Mouse (Mus musculus): ENCODE measurements around the gene Cilp2.

Gene Cilp2

DNA sequence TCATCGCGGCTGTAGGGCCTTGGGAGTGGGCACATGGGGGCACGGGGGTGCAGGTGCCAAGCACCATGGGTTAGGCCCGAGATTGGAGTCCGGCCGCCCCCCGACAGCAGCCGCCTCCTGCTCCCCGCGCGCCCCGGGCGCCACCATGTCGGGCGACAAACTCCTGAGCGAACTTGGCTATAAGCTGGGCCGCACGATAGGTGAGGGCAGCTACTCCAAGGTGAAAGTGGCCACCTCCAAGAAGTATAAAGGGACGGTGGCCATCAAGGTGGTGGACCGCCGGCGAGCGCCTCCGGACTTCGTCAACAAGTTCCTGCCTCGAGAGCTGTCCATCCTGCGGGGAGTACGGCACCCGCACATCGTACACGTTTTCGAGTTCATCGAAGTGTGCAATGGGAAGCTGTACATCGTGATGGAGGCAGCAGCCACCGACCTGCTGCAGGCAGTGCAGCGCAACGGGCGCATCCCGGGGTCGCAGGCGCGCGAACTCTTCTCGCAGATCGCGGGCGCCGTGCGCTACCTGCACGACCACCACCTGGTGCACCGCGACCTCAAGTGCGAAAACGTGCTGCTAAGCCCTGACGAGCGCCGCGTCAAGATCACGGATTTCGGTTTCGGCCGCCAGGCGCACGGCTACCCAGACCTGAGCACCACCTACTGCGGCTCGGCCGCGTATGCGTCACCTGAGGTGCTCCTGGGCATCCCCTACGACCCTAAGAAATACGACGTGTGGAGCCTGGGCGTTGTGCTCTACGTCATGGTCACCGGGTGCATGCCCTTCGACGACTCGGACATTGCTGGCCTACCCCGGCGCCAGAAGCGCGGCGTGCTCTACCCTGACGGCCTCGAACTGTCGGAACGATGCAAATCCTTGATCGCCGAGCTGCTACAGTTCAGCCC is 14.9 kb upstream of the Cilp2 start, which contains the start of the genes Tssk6, Ndufa13 and Yjefn3:
Gene Tssk6, plus strand, starts transcription at position 22 of the 900 bp plus-strand sequence.
Gene Ndufa13, minus strand, starts transcription at position 396 of the 900 bp plus-strand sequence.
Gene Yjefn3, minus strand, starts transcription at position 550 of the 900 bp plus-strand sequence.
- in situ Hi-C loops (cut with MboI, MseI): loop anchor here (5.0 kb wide), 1 partner anchor 95 kb away; the partner anchor contains the start of gene Gatad2a

DNA sequence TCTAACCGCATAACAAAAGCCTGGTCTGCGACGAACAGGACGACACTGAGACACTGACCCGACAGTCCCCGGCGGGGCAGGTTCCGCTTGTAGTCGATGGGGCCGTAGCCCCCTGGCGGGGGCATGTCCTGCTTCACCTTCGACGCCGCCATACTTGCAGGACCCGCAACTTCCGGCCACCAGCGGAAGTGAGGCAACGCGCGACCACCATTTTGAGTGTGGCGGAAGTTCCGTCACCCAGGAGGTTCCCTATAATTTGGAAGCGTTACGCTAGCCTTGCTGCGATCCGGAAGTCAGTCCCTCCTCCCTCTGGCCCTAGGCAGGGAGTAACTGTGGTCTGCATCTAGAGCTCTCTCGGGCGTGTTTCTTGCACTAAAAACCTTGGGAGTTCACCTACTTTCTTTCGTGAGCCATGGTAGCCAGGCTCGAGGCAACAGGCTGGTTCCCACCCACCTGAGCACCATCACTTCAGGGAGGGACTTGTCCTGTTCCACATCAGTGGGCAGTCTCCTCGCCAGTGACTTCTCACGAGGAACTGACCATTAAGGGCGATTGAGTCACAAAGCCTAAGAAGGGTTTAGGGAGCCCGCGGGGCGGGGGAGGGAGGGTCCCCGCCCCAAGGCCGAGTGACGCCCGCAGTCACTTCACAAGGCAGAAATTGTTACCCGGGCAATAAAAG is 14.1 kb upstream of the Cilp2 start:
- in situ Hi-C loops (cut with MboI, MseI): loop anchor here (5.0 kb wide), 1 partner anchor 96 kb away; the partner anchor contains the start of gene Gatad2a

DNA sequence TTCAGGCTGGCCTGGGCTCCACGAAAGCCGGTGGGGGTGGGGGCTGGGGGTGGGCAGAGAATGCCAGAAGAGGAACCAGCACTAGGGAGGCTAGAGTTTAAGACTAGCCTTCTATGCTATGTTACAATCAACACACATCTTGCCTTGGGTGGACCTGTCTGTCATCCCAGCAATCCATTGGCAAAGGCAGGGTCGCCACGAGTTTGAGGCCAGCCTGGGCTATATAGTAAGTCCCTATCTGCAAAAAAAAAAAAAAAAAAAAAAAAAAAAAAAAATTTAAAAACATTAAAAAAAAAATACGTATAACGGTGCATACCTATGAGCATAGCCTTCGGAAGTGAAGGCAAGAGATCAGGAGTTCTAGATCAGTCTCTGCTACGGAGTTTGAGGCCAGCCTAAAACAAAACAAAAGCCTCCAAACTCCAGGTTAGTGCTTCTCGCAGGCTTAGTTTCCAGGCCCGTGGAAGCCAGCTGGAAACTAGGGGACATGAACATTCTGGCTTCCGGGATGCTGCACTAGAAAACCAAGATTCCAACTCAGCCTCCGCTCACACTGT is 13.5 kb upstream of the Cilp2 start:
- in situ Hi-C loops (cut with MboI, MseI): loop anchor here (5.0 kb wide), 1 partner anchor 96 kb away; the partner anchor contains the start of gene Gatad2a

DNA sequence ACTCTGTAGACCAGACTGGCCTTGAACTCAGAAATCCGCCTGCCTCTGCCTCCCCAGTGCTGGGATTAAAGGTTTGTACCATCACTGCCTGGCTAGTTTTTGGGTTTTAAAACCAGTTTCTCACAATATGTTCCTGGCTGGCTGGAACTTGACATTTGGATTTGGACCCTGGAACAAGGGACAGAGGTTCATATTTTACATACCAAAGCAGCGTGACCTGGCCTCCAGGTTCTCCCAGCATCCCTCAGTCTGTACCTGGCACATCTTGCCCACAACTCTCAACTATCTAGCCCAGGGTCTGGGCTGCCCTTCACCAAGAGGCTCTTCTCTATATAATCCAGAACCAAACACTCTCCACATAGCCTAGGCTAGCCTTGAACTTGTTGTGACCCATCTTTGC is 12.4 kb upstream of the Cilp2 start:
- in situ Hi-C loops (cut with MboI, MseI): loop anchor here (5.0 kb wide), 1 partner anchor 97 kb away; the partner anchor contains the start of gene Gatad2a

DNA sequence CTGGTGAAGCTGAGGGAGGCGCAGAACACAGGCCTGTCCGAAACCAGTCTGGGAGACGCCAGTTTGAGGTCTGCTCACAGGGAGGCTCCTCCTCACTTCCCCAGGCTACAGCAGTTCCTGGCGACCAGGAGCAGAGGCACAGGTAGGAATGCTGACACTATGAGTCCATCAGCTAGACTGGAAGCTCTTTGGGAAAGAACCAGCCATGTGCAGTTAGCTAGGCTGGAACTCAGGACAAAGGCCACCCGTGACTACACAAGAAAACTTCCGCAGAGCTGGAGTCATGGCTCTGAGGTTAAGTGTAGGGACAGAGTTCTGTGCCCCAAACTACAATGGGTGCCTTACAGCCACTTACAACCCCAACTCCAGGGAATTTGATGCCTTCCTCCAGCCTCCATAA is 10.4 kb upstream of the Cilp2 start:
- in situ Hi-C loops (cut with MboI, MseI): no loop called here

DNA sequence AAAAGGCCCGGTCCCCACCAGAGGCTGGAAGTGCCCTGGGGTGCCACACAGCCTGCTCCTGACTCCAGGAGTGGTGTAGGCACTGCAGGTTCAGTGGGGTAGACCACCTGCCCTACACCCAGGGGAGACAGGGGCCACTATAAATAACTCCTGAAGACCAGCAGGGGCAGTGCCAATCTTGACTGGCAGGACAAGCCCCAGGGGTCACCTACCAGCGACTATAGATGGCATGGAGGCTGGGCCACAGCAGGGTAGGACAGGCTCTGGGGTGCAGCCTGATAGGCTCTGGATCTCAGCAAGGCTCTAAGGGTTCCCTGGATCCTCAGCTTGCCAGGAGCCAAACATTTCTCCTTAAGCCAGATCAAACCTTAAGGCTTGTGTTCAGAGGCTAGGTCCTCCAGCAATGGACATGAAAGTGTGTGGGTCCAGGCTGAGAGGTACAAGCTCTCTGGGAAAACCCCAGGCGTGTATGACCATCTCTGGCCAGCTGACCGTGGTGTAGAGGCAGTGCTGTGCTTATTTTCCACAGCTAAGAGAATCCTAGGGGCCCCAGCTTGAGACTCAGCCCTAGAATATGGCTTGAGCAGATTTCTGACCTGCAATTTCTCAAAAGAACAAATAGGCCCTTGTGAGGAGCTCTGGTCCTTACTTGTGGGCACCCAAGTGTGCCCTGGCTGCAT is 8.4 kb upstream of the Cilp2 start:
- in situ Hi-C loops (cut with MboI, MseI): no loop called here

DNA sequence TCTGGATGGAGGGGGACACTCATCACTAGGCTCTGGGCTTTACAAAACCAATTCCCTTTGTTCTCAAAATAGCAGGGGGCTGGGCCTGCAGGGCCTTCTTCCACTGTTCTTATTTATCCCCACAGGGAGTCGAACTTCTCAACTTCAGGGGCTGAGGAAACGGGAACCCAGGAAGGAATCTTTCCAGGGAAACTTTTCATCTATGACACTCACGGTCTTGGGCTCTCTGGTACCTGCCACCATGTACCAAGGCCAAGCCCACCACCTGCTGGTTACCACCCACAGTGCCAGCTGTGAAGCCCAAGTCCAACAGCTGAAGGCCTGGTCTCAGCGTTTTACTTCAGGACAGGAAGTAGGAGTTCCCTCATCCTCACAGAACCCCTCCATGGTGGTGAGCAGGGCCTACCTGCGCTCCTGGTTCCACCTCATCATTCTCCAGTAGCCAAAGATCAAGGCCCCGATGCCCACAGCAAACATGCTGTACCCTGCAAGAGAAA is 7.4 kb upstream of the Cilp2 start:
- in situ Hi-C loops (cut with MboI, MseI): no loop called here

DNA sequence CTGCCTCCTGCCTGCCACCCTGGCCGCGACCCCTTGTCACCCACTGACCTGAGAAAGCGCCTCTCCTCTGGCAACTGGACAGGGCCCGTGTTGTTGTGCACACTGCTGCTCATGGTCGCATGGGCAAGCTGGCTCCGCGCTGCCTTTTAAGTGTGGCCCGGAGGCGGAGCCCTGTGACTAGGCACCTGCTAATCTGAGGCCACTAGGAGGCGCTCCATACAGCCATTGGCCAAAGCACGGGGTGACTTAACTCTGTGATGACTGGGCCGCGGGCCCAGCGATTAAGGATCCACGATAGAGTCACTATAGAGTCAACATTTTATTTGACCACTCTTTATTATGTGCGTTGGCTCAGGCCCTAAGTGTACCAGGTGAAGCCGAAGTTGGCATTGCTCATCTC is 6.4 kb upstream of the Cilp2 start:
- in situ Hi-C loops (cut with MboI, MseI): no loop called here

DNA sequence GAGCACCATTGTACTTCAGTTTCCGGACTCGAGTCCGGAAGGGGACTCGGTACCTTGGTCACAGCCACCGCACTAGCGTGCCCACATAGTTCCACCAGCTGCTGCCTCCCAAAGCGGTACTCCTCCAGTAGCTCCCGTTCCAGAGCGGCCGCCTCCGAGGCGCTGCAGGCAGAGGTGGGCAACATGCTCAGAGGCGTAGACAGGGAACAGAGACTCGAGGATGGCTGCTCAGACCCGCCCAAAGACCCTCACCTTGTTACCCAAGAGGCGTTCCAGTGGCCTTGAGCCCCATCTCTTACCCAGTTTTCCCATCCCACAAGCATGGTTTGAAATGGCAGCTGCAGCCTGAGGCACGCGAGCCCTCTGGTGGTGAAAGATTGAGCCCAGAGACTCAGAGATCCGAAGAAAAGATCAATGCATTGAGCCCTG is 3.3 kb upstream of the Cilp2 start:
- in situ Hi-C loops (cut with MboI, MseI): no loop called here

DNA sequence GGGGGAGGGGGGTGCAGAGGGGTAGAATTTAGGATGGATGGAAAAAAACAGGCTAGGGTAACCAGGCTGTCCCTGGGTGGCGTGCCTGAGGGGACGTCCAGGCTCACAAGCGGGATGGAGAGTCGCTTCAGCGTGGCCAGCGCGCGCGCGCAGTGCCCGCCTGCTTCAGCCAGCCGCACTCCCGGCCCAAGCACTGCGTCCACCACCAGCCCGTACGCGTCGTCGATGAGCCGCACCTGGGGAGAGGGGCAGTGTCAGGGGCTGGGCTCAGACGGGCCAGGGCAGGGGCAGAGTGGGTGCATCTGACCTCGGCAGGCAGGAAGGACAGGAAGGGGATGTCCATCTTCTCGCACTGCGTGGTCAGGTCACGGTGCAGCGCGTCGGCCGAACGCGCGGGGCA is 1.4 kb upstream of the Cilp2 start:
- in situ Hi-C loops (cut with MboI, MseI): no loop called here

DNA sequence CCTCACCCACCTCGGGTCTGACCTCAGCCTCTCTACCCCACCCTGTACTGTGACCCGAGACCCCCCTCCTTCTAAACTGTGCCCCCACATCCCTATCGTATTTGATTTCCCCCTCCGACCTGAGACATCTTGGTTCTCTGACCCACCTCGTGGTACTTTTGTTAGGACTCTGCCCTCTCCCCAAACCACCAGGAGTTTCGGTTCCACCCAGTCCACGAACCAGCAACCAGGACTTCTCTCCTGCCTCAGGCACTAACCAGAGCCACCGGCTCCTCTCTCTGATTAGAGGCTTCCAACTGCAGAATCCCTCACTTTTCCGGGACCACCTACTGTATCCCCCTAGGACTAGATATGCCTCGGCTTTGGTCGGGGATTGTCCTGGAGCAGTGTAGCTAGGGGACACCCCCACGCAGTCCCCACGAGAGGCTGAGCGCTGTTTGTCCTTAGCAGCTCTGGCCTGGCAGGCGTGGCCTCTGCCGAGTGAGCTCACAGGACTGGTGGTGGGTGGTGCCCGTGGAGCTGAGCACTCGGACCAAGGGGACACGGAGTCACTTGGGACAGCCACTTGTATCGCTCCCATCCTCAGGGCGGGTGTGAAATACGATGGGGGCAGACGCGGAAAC is 868 bp upstream of the Cilp2 start:
- in situ Hi-C loops (cut with MboI, MseI): no loop called here

DNA sequence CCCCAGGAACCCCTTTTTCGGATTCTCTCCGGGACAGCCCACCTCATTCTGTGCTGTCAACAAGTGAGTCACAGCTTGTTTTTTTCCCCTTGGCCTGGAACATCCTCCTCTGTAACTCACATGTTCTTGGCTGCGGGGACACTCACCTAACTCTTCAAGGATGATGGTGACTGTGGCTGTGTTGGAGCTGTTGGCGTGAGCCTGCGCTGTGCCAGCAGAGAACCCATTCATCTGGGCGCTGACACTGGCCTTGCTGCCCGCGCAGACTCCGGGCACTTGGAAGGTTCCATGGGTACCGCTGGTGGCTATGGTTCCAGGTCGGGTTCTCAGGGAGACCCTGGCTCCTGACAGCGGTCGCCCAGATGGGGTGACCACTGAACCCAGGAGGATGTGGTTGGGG is 3.3 kb downstream of the Cilp2 start:
- in situ Hi-C loops (cut with MboI, MseI): no loop called here

DNA sequence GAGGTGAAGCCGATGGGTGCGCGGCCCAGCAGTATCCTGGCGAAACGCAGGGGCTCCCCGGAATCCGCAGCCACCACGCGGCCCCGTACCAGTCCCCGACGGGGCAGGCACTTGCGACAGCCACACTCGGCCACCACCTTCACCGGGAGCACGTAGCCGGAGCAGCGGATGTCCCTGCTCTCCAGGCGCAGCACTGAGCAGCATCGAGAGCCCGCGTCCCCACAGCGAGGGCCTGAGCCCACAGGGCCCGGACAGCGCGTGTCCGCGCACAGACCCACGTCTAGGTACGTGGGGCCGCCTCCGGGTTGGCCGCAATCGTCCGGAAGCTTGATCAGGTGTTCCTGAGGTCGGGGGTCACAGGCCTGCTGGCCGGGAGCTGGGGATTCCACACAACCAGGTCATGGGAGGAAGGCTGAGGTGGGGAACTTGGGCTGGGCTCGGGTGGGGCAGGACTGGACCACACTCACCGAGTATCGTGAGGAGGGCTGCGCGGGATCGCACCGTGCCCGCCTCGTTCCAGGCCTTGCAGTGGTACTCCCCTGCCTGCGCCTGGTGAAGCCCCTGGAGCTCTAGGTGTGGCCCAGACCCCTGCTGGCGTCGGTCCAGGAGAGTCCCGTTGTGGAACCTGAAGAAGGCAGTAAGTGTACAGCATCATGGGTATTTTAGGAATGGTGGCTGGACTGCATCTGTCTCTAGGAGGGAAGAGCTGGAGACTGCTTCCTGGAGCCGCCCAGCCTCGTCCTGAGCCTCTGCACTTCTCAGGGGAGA is 4.5 kb downstream of the Cilp2 start:
- in situ Hi-C loops (cut with MboI, MseI): no loop called here

DNA sequence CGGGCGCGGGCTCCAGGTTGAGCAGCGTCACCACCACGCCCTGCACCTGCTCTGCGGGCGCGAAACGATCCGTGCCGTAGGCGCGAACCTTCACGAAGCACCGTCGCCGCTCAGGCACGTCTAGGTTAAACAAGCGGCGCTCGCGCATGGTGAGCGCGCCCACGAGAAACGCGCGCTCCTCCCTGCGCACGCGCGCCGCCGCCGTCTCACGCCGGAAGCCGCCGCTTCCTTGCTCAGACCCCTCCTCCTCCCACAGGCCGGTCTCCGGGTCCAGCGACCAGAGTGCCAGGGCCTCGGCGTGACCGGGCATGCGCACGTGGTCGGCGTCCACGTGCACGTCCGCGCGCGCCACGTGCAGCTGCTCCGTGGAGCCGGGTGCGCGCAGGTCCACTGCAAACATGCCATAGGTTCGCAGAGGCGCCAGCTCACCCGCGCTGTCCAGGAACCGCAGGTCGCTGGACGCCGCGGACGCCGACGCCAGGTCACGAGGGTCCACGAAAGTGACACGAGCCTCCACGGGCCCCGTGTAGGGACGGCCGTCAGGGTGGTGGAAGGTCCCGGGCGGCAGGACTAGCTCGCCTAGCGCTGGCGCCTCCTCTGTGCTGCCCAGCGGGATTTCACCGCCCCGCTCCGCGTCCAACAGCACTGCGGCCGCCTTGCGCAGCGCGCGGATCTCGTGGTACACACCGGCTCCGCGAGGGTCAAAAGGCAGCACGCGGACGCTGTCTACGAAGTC is 5.3 kb downstream of the Cilp2 start:
- in situ Hi-C loops (cut with MboI, MseI): no loop called here

DNA sequence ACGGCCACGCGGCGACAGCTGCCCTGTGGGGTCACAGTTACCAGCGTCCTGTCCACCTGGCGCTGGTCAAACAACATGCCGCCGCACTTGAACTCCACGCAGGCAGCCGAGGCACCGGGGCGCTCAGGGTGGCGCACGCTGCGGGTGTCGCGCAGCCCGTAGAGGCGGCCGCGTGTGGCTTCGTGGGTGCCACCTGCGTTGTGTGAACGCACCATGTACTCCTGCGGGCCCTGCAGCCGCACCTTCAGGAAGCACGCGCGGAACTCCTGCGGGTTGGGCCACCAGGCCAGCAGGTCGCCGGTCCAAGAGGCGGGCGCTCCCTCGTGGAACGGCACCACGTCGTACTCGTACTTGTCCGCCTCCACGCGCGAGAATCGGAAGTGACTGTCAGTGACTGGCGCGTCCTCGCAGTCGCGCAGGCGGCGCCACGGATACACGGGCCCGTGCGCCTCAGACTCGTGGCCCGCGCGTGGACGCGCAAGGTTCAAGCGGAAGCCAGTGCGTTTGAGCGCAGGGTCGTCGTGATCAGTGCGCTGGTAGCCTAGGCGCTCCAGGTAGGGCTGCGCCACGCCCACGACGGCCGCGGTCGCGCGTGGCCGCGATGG is 6.1 kb downstream of the Cilp2 start:
- in situ Hi-C loops (cut with MboI, MseI): no loop called here

DNA sequence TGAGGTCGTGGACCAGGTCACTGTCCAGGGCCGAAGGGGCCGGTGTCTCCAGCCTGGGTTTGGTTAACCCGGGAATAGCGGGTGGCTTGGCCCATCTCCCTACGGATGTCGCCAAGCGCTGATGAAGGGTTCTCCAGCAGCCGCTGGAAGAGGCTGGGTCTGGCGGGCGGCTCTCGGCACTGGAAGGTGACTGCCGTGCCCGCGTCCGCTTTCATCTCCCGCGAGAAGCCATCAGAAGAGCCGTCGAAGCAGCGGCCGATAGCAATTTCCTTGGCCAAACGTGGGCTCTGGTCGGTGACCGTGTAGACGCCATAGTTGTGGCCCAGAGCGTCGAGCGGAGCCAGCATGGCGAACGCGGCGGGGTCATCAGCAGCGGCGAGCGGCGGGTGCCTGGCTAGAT is 6.6 kb downstream of the Cilp2 start:
- in situ Hi-C loops (cut with MboI, MseI): no loop called here

DNA sequence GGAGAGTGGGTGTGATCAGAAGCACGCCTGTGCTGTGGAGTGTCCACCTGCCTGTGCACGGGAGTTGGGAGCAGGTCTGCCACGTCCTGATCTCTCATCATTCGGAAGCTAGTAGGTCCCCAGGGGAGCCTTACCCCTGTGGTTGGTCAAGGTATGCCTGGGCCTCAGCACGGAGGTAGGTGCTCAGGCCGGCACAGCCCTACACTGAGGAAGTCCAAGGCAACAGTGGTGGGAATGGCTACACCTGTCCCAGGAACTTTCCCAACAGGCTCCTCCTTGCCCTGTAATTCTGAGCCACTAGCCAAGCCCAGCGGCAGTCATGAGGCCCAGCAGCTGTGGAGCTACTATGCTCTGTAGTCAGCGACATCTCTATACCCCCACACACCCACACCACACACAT is 7.8 kb downstream of the Cilp2 start:
- in situ Hi-C loops (cut with MboI, MseI): no loop called here

DNA sequence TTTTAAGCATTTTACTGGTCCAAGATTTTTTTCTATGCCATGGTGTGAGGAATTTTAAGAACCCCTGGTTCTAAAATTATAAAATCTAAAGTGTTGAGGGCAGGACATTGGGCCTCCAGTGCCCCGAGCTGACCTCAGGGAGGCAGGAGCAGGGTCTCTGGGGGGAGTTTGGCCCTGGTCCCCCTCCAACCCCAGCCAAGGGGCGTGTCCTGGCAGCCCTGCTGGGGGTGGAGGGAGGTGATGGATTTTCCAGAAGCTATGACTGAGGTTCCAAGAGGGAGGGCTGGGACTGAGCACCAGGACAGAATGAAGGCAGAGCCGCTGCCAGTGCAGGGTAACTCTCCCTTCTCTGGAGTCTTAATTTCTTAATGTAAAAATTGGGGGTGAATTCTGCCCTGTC is 9.5 kb downstream of the Cilp2 start:
- in situ Hi-C loops (cut with MboI, MseI): no loop called here

DNA sequence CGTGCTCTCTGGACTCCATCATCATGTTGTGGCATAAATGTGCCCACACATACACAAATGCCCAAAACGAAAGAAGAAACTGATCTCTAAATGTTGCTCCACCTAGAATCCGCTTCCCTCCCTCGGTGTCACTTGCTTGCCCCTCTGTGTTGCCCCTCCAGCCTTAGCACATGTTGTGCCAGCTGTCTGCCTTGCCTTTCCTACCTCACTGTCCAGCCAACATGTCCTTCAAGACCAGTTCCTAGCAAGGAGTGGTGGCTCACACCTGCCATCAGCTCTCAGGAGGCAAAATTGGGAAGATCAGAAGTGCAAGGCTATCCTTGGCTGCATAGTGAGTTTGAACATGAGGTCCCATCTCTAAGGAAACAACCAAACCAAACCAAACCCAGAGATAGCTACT is 10.1 kb downstream of the Cilp2 start:
- in situ Hi-C loops (cut with MboI, MseI): no loop called here
